Mouse (Mus musculus): ENCODE measurements at regions not wholly inside any gene's neighbourhood (a gene's known extent, or its start where the extent isn't known, plus 50 kb on each side); places are given as distances from the start of the nearest gene placed in this dataset.

DNA sequence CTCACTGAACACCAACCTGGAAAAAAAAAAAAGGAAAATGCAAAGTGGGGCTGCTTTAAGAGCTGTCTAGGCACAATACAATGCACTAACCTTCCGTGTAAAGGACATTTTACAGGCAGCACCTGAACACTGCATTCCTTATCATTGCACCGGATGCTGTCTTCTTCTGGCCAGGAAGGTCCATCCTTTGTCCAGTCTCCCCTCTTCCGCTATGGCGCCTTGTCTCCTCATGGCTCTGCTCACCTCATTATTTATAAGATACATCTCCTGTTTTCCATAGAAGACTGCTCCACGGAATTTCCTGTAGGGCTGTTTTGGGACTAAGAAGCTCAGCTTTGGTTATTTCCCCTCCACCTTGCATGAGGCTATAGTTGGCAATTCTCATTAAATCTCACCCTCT, 102.8 kb upstream of the Spata13 start:
- TF ChIP-seq GATA1 (IDR thresholded peaks at IDR 0.05; ENCODE audit: borderline replicate concordance, low read length): no peak
- TF ChIP-seq FLI1 (IDR thresholded peaks at IDR 0.05; ENCODE audit: low read length): no peak
